Mouse (Mus musculus) gastrocnemius, adult 2 months (tissue): ENCODE data around the gene Stra6l. TPM values are rescaled to one million over a fixed set of nuclear protein-coding genes. Genes with fewer than 3 reads are reported as not detected.

Experiments
- DNase-seq: peaks from one replicate; pipeline ENCODE4 v3.0.0; 2022
- H3K27ac ChIP-seq: fragments of 200-600 bp; 2 replicates; pipeline ENCODE4 v1.8.1; 2022; ENCODE audit warnings: mild to moderate bottlenecking
- H3K4me3 ChIP-seq: fragments of 200-600 bp; 2 replicates; pipeline ENCODE4 v1.8.1; 2022; ENCODE audit warnings: mild to moderate bottlenecking, moderate library complexity
- CTCF ChIP-seq: fragments of 200-600 bp; IDR thresholded peaks from 2 replicates; pipeline ENCODE4 v1.8.1; 2022; ENCODE audit warnings: antibody characterized with exemption, mild to moderate bottlenecking, moderate library complexity
- intact Hi-C: fragments of 180-260 bp; cut with DNase I; formaldehyde crosslinking; loops from one replicate; pipeline ENCODE4 v1.15.1; 2025
- total RNA-seq, 2 experiments: library from RNA; stranded (reverse); gene quantifications; 2 replicates each; pipeline ENCODE4 v1.2.3; 2021

The Stra6l gene
- total RNA-seq, 2 experiments from 2014 or later, result not detected

GRCm38 (mm10) chr4:45898413-45898812 lies 49.9 kb downstream of the Stra6l start:
- no peak overlapping the region for H3K4me3 ChIP-seq
- intact Hi-C loops, result no loop called here

GRCm38 (mm10) chr4:45909256-45909655 lies 60.8 kb downstream of the Stra6l start:
- no peak overlapping the region for H3K4me3 ChIP-seq
- intact Hi-C loops, result no loop called here
- no peak for DNase-seq

More at GRCm38 (mm10) chr4:45898413-45898812, 49.9 kb downstream of the Stra6l start:
- no peak overlapping the region for H3K27ac ChIP-seq
- no peak for TF ChIP-seq CTCF
- DNase-seq, result no peak

GRCm38 (mm10) chr4:45909924-45910323 lies 61.5 kb downstream of the Stra6l start:
- intact Hi-C loops, result no loop called here
- TF ChIP-seq CTCF, result no peak
- Histone ChIP-seq H3K27ac (no peak overlapping the region), H3K4me3 (no peak overlapping the region)
- DNase-seq, result no peak

More at GRCm38 (mm10) chr4:45909256-45909655, 60.8 kb downstream of the Stra6l start:
- H3K27ac ChIP-seq, result no peak overlapping the region
- TF ChIP-seq CTCF, result no peak

- DNase-seq, result no peak
- no peak for TF ChIP-seq CTCF
- intact Hi-C loops, result no loop called here
- H3K27ac ChIP-seq, result no peak overlapping the region
- no peak overlapping the region for H3K4me3 ChIP-seq
Measured at GRCm38 (mm10) chr4:45911256-45911655, 62.8 kb downstream of the Stra6l start.

- intact Hi-C loops, result no loop called here
- no peak overlapping the region for H3K4me3 ChIP-seq
- no peak for TF ChIP-seq CTCF
- H3K27ac ChIP-seq, result no peak overlapping the region
- DNase-seq, result no peak
Measured at GRCm38 (mm10) chr4:45911876-45912275, 63.4 kb downstream of the Stra6l start.

GRCm38 (mm10) chr4:45917091-45917490 lies 68.6 kb downstream of the Stra6l start:
- no peak overlapping the region for H3K4me3 ChIP-seq
- intact Hi-C loops, result no loop called here
- TF ChIP-seq CTCF, result no peak
- DNase-seq, result no peak
- H3K27ac ChIP-seq, result no peak overlapping the region

GRCm38 (mm10) chr4:45921663-45922435 lies 73.4 kb downstream of the Stra6l start:
- TF ChIP-seq CTCF, result no peak
- H3K27ac ChIP-seq, result no peak overlapping the region

GRCm38 (mm10) chr4:45924011-45924410 lies 75.5 kb downstream of the Stra6l start:
- intact Hi-C loops, result no loop called here
- no peak for DNase-seq
- TF ChIP-seq CTCF, result no peak
- Histone ChIP-seq H3K27ac (no peak overlapping the region), H3K4me3 (no peak overlapping the region)

More at GRCm38 (mm10) chr4:45921663-45922435, 73.4 kb downstream of the Stra6l start:
- intact Hi-C loops, result no loop called here
- H3K4me3 ChIP-seq, result no peak overlapping the region
- no peak for DNase-seq

GRCm38 (mm10) chr4:45928561-45928960 lies 80.1 kb downstream of the Stra6l start:
- TF ChIP-seq CTCF, result no peak
- no peak for DNase-seq
- no peak overlapping the region for H3K27ac ChIP-seq
- intact Hi-C loops, result no loop called here
- H3K4me3 ChIP-seq, result no peak overlapping the region

Other genes with a start within 250 kb of the Stra6l start
- under 1 TPM; 0.23 to 0.95 TPM for gene Aldh1b1, start 49.6 kb upstream of the Stra6l start, total RNA-seq
- not detected for gene Igfbpl1, start 21.7 kb upstream of the Stra6l start, total RNA-seq
- gene Ccdc180, start 41.6 kb downstream of the Stra6l start, total RNA-seq, result not detected
- gene Tdrd7, start 116.7 kb downstream of the Stra6l start, total RNA-seq, result 1 to 10 TPM; 8.8 to 9.3 TPM
- 100 to 1,000 TPM; 173 to 208 TPM for gene Tmod1, start 190.3 kb downstream of the Stra6l start, total RNA-seq